Mouse (Mus musculus): ENCODE measurements at regions not wholly inside any gene's neighbourhood (a gene's known extent, or its start where the extent isn't known, plus 50 kb on each side); places are given as distances from the start of the nearest gene placed in this dataset.
A peak's percentile ranks its signal among the peaks of the same experiment; 100 is the strongest.

DNA sequence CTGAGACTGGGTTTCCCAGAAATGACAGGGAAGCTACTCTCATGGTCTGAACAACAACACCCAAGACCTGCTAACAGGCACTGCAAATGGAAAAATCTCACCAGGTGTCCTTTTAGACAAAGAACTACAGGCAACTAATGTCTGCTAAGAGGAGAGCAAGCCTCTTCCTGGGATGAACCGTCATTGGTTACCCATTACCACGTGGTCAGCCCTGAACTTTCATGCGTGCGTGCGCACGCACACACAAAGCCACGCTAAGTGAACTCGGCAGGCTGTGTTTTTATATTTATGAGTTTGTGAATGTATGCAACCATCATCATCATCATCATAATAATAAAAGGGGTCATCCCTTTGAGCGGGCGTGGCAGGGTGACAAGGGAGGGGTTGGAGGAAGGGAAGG is 315.0 kb upstream of the Tbx3 start:
- H3K4me2 ChIP-seq, result no peak overlapping the region
- H3K27ac ChIP-seq, result no peak overlapping the region
- ATAC-seq (ENCODE audit: insufficient read depth, low FRiP score, low read depth), result no peak
- no peaks in the 10 kb centered on the region for H3K27me3 ChIP-seq (replicated peaks)
- H3K9ac ChIP-seq, result no peak overlapping the region
- WGBS, result 91% methylated on average over 10 of the region's 10 CpGs
- H3K36me3 ChIP-seq, result no peaks in the 10 kb centered on the region
- no peak overlapping the region for H3K4me3 ChIP-seq (replicated peaks)
- no peaks in the 10 kb centered on the region for H3K9me3 ChIP-seq
- H3K4me1 ChIP-seq, result 0 out of 2 replicates have a peak, but pooled peaks cover 3% of the 10 kb centered on the region

DNA sequence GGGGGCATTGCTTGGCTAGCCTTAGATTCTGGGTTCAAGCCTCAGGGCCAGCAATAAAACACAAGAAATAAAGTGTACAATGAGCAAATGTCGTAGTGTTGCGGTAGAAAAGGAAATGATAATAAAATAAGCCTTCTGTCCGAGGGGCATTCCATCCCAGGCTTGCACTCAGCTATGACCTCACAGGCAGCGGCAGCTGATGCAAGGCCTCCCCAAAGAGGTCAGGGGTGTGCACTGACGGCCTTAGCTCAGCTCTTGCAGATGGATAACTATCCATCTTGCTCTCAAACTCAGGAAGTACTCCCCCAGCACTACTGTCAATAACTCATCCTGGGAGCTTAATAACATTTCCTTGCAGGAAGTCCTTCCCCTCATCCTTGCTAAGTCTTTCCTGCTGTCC is 314.4 kb upstream of the Tbx3 start:
- Histone ChIP-seq H3K4me3 (replicated peaks) (no peak overlapping the region), H3K36me3 (no peaks in the 10 kb centered on the region), H3K9me3 (no peaks in the 10 kb centered on the region), H3K9ac (no peak overlapping the region), H3K4me2 (no peak overlapping the region), H3K27ac (no peak overlapping the region), H3K27me3 (replicated peaks) (no peaks in the 10 kb centered on the region), H3K4me1 (0 out of 2 replicates have a peak, but pooled peaks cover 3% of the 10 kb centered on the region)
- WGBS, result 50% methylated on average over 5 of the region's 5 CpGs
- no peak for ATAC-seq (ENCODE audit: insufficient read depth, low FRiP score, low read depth)

DNA sequence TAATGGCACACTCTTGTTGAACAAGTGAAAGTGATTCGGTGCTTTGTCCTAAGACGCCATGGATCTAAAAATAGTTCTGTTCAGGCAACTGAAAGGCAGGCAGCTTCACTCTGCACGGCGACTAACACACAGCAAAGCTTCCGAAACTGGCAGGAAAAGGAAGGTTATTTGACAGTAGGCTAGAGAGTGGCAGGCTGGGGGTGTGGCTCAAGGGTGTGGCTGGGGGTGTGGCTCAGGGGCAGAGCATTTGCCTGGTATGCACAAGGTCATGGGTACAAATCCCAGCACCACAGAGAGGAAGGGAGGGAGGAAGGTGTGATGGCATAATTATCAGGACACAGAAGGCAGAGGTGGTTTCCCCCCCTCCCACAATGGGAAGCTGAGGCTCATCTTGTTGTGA is 310.8 kb upstream of the Tbx3 start:
- H3K9me3 ChIP-seq, result no peaks in the 10 kb centered on the region
- WGBS, result 32% methylated on average over 5 of the region's 5 CpGs
- no peak overlapping the region for H3K27ac ChIP-seq
- no peak overlapping the region for H3K4me3 ChIP-seq (replicated peaks)
- H3K9ac ChIP-seq, result no peak overlapping the region
- H3K27me3 ChIP-seq (replicated peaks), result no peaks in the 10 kb centered on the region
- no peak for ATAC-seq (ENCODE audit: insufficient read depth, low FRiP score, low read depth)
- no peak overlapping the region for H3K4me2 ChIP-seq
- H3K4me1 ChIP-seq, result 0 out of 2 replicates have a peak, but pooled peaks cover 3% of the 10 kb centered on the region
- no peaks in the 10 kb centered on the region for H3K36me3 ChIP-seq

DNA sequence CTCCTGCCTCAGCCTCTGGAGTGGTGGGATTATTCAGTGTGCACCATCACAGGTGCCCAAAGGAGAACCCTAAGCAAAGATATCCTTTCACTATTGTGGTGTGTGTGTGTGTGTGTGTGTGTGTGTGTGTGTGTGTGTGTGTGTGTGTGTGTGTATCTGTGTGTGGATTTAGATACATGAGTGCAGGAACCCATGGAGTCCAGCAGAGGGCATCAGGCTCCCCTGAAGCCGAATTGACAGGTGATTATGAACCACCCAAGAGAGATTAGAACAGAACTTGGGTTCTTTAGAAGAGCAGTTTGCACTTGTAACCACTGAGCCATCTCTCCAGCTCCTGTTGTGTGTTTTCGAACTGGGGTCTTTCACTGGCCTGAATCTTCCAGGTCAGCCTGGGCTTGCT is 310.1 kb upstream of the Tbx3 start:
- Histone ChIP-seq H3K4me3 (replicated peaks) (no peak overlapping the region), H3K9ac (no peak overlapping the region), H3K27ac (no peak overlapping the region), H3K27me3 (replicated peaks) (no peaks in the 10 kb centered on the region), H3K36me3 (no peaks in the 10 kb centered on the region), H3K4me2 (no peak overlapping the region), H3K9me3 (no peaks in the 10 kb centered on the region), H3K4me1 (0 out of 2 replicates have a peak, but pooled peaks cover 3% of the 10 kb centered on the region)
- WGBS, result 82% methylated on average over 2 of the region's 2 CpGs
- no peak for ATAC-seq (ENCODE audit: insufficient read depth, low FRiP score, low read depth)

DNA sequence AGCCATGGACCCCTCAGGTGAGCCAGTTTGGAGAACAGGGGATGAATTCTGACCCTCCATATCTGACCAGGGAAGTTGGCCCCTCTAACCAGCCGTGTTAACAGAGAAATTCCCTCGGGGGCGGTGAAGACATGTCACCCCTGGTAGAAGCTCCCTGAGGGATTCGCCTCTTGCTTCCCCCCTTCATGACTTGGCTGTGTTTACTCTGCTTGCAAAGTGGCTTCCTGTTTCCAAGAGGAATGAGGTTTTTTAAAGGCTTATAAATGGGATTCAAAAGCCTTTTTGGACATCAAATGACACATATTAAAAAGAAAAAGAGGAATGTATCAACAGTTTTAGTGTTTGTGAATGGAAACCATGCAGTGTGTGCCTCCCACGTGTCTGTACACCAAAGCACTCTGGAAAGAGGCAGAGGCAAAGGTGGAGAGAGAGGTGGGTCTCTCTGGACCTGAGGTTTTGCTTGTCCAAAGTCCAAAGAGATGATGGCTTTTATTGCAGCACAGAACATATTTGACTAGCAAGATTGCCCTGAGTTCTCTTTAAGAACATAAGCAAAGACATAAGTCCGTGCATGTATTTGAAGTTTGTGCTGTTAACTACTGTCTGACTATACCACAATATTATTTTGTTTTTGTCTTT is 308.9 kb upstream of the Tbx3 start:
- 45% methylated on average over 6 of the region's 6 CpGs for WGBS
- Histone ChIP-seq H3K4me1 (0 out of 2 replicates have a peak, but pooled peaks cover 3% of the 10 kb centered on the region), H3K4me2 (no peak overlapping the region), H3K4me3 (replicated peaks) (no peak overlapping the region), H3K36me3 (no peaks in the 10 kb centered on the region), H3K27ac (no peak overlapping the region), H3K27me3 (replicated peaks) (no peaks in the 10 kb centered on the region), H3K9ac (no peak overlapping the region), H3K9me3 (no peaks in the 10 kb centered on the region)
- no peak for ATAC-seq (ENCODE audit: insufficient read depth, low FRiP score, low read depth)

DNA sequence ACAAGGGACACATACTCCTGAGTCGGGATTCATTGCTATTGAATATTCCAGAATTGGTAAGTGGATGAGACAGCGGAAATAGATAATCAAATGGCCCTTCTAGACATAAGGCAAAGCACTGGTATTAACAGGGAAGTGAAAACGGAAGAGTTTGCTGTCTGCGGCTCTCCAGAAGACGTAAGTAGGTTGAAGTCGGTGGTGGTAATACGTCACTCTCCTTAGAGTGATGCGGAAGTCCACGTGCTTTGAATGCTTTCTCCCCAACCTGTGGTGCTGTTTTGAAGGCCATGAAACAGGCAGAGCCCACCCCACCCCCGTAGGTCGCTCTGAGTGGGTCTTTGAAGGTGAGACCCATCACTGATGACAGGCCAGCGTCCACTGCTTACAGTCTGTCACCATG is 308.0 kb upstream of the Tbx3 start:
- Histone ChIP-seq H3K4me3 (replicated peaks) (no peak overlapping the region), H3K27ac (no peak overlapping the region), H3K36me3 (no peaks in the 10 kb centered on the region), H3K4me2 (no peak overlapping the region), H3K4me1 (0 out of 2 replicates have a peak, but pooled peaks cover 3% of the 10 kb centered on the region), H3K9ac (no peak overlapping the region), H3K27me3 (replicated peaks) (no peaks in the 10 kb centered on the region), H3K9me3 (no peaks in the 10 kb centered on the region)
- WGBS, result 64% methylated on average over 12 of the region's 12 CpGs
- no peak for ATAC-seq (ENCODE audit: insufficient read depth, low FRiP score, low read depth)

DNA sequence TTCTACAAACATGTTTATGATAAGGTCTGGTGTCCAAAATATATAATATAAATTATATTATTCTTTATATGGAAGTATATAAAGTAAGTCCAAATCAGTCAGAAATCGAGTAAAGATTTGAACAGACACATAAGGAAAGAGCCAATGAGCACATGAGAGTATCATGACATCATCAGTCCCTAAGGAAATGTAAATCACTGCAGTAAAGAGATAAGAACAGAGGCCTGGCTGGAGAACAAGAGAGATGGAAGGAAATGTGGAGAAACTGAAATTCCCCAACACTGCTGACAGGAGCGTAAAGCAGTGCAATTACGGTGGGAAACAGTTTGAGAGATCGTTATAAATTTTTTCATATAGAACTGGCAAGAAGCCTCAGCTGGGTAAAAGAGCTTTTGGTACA is 306.2 kb upstream of the Tbx3 start:
- Histone ChIP-seq H3K4me1 (0 out of 2 replicates have a peak, but pooled peaks cover 3% of the 10 kb centered on the region), H3K9me3 (no peaks in the 10 kb centered on the region), H3K36me3 (no peaks in the 10 kb centered on the region), H3K4me2 (no peak overlapping the region), H3K27me3 (replicated peaks) (no peaks in the 10 kb centered on the region), H3K4me3 (replicated peaks) (no peak overlapping the region), H3K9ac (no peak overlapping the region), H3K27ac (no peak overlapping the region)
- 49% methylated on average over 4 of the region's 4 CpGs for WGBS
- ATAC-seq (ENCODE audit: insufficient read depth, low FRiP score, low read depth), result no peak

DNA sequence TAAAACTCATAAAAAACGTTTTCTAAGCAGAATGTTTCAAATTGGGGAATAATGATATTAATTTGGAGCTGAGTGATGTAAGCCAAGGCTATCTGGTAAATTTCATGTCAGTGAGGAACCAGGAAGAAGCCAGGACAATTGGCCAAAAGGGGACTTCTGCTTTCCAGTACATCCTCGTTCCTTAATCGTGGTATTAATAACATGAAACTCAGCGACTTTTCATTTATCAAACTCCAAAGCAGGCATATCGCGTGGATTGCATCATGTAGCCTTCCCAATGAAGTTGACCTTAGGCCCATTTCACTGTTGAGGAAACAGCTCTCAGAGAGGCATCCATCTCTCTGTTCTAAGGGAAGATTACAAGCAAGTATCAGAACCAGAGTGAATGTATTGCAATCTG is 305.3 kb upstream of the Tbx3 start:
- 65% methylated on average over 6 of the region's 6 CpGs for WGBS
- Histone ChIP-seq H3K4me1 (no peaks in the 10 kb centered on the region), H3K9ac (no peak overlapping the region), H3K36me3 (no peaks in the 10 kb centered on the region), H3K27me3 (replicated peaks) (no peaks in the 10 kb centered on the region), H3K9me3 (no peaks in the 10 kb centered on the region), H3K27ac (no peak overlapping the region), H3K4me3 (replicated peaks) (no peak overlapping the region), H3K4me2 (no peak overlapping the region)
- no peak for ATAC-seq (ENCODE audit: insufficient read depth, low FRiP score, low read depth)

DNA sequence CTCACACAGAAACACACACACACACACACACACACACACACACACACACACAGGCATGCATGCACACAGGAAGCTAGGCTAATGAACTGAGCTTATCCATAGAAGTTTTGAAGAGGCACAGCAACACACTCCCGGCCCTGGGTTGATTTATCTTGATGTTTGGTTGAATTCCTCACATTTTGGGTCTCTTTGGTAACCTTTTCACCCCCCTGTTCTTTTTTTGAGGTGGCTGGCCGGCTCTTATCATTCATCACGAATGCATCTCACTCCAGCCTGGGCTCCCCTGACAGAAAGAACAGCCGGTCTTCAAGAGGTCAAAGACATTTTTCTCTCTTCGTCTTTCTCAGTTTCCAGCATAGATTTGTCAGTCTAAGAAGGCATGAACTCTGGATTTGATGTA is 304.2 kb upstream of the Tbx3 start:
- 22% methylated on average over 5 of the region's 5 CpGs for WGBS
- Histone ChIP-seq H3K4me2 (no peak overlapping the region), H3K36me3 (no peaks in the 10 kb centered on the region), H3K9ac (no peak overlapping the region), H3K9me3 (no peaks in the 10 kb centered on the region), H3K4me3 (replicated peaks) (no peak overlapping the region), H3K27me3 (replicated peaks) (no peaks in the 10 kb centered on the region), H3K4me1 (0 out of 2 replicates have a peak, but pooled peaks cover 3% of the 10 kb centered on the region), H3K27ac (no peak overlapping the region)
- no peak for ATAC-seq (ENCODE audit: insufficient read depth, low FRiP score, low read depth)

DNA sequence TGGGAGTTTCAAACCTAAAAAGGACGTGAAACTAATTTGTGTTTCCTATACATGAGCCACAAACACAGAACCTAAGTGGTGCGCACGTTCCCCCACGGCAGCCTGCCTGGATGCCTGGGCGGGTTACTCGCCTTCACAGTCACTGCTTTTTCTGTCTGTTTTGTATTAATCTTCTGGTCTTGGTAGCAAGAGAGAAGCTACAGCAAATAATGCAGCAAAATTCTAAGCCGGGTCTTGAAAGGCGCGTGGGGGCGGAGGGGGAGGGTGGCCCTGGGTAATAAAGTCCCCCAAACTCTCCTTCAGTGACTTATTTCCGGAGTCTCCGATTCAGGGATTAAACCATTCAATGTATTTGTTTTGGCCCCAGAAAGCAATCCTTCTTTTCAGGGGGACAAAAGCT is 300.0 kb upstream of the Tbx3 start:
- Histone ChIP-seq H3K4me1 (0 out of 2 replicates have a peak, but pooled peaks cover 3% of the 10 kb centered on the region), H3K27me3 (replicated peaks) (no peaks in the 10 kb centered on the region), H3K4me2 (peak overlapping the region; percentile 42; the same call in 1 of the 2 replicates), H3K4me3 (replicated peaks) (no peak overlapping the region), H3K9ac (no peak overlapping the region), H3K36me3 (no peaks in the 10 kb centered on the region), H3K27ac (no peak overlapping the region), H3K9me3 (no peaks in the 10 kb centered on the region)
- 42% methylated on average over 12 of the region's 12 CpGs for WGBS
- ATAC-seq (ENCODE audit: insufficient read depth, low FRiP score, low read depth), result no peak

DNA sequence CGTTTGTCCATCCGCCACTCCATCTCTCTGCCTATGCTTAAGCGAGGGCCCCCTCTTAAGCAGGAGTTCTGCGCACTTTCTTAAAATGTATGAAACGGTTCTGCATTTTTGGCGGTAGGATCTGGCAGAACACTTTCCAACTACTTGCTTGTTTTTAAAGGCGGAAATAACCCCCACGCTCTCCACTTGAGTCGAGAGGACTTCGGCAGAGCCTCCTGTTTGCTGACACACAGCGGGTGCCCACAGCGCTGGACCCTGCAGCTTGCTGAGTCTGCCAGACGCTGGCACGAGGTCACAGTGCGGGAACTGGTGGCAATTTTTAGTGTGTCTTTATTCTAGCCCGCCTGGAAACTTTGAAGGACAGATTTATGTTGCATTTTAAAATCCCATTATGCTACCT is 299.5 kb upstream of the Tbx3 start:
- 18% methylated on average over 16 of the region's 16 CpGs for WGBS
- peak overlapping the region; percentile 42; the same call in 1 of the 2 replicates for H3K4me2 ChIP-seq
- no peak overlapping the region for H3K9ac ChIP-seq
- no peaks in the 10 kb centered on the region for H3K27me3 ChIP-seq (replicated peaks)
- ATAC-seq (ENCODE audit: insufficient read depth, low FRiP score, low read depth), result no peak
- H3K27ac ChIP-seq, result no peak overlapping the region
- H3K9me3 ChIP-seq, result no peaks in the 10 kb centered on the region
- 0 out of 2 replicates have a peak overlapping the region, but pooled peaks have one; percentile 5 for H3K4me3 ChIP-seq (replicated peaks)
- H3K4me1 ChIP-seq, result 0 out of 2 replicates have a peak, but pooled peaks cover 3% of the 10 kb centered on the region
- H3K36me3 ChIP-seq, result no peaks in the 10 kb centered on the region

DNA sequence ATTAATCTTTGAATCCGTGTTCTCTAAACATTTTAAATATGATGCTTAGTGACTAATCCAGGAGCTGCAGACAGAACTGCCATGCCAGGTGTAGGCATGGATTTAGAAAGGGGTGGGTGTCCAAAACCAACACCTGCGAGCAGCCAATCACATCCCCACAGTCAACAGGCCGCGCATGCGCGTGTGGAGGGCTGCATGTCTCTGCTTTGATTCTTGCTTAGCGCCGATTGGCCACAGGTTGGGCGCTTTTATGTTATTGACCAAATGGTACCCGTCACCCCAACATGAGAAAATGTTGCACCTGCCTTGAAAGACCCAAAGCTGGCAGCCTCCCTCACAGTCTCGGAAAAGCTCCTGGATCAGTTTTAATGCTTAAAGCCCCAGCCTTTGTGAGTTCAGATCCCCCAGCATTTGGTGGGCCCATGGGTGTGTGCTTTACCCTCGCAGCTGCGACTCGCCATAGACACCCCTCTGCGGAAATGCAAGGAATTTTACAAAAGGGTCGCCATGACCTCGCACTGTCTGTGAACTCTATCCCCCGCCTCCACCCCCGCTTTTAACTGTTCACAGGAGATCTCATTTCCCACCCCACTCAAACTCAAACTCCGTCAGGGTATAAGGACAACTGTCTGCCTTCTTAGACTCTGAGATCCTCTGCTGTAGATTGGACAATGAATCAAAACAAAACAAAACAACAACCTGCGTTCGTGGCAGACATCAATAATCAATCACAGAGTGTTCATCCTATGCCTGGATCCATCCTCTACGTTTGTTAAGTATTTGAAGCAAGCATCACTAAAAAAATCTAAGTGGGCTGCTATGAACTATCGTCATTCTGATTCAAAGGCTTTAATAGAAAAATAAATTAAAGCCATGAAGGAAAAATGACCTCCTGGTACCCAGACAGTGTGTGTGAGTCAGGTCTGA is 296.4 kb upstream of the Tbx3 start:
- Histone ChIP-seq H3K4me1 (0 out of 2 replicates have a peak, but pooled peaks cover 3% of the 10 kb centered on the region), H3K27ac (no peak overlapping the region), H3K9ac (no peak overlapping the region), H3K4me2 (no peak overlapping the region), H3K4me3 (replicated peaks) (no peak overlapping the region), H3K36me3 (no peaks in the 10 kb centered on the region), H3K9me3 (no peaks in the 10 kb centered on the region), H3K27me3 (replicated peaks) (no peaks in the 10 kb centered on the region)
- ATAC-seq (ENCODE audit: insufficient read depth, low FRiP score, low read depth), result no peak
- 80% methylated on average over 24 of the region's 24 CpGs for WGBS
